Mouse (Mus musculus) neural tube, embryonic 14.5 days (tissue): Measurements from ENCODE around the gene Fam166b. TPM values are rescaled to one million over a fixed set of nuclear protein-coding genes. Genes with fewer than 3 reads are reported as not detected.

Experiments used
- ATAC-seq: fragments of 200-750 bp; cut with Nextera tagmentation; 2 replicates; pipeline ENCODE4 v1.8.0; 2017; ENCODE audit warnings: low read depth, mild to moderate bottlenecking, moderate TSS enrichment, moderate library complexity
- H3K27ac ChIP-seq: fragments of 300-500 bp; sonication (generic); 2 replicates; pipeline ENCODE4 v1.5.1; 2014; ENCODE audit warnings: low read depth, mild to moderate bottlenecking, control low read depth, low read length, moderate library complexity, mixed read lengths
- H3K27me3 ChIP-seq: fragments of 300-500 bp; sonication (generic); 2 replicates; pipeline ENCODE4 v1.6.1; 2014; ENCODE audit warnings: low read length; ENCODE audit not compliant: control insufficient read depth, insufficient read depth
- H3K36me3 ChIP-seq: fragments of 300-500 bp; sonication (generic); 2 replicates; pipeline ENCODE4 v1.6.1; 2014; ENCODE audit warnings: low read length, mixed read lengths; ENCODE audit not compliant: control insufficient read depth, insufficient read depth
- H3K4me1 ChIP-seq: fragments of 300-500 bp; sonication (generic); 2 replicates; pipeline ENCODE4 v1.6.1; 2014; ENCODE audit warnings: low read length; ENCODE audit not compliant: control insufficient read depth, insufficient read depth
- H3K4me2 ChIP-seq: fragments of 300-500 bp; sonication (generic); 2 replicates; pipeline ENCODE4 v1.6.1; 2014; ENCODE audit warnings: mild to moderate bottlenecking, low read depth, low read length, control low read depth
- H3K4me3 ChIP-seq: fragments of 300-500 bp; sonication (generic); 2 replicates; pipeline ENCODE4 v1.5.1; 2014; ENCODE audit warnings: low read depth, low read length, control low read depth, mixed read lengths
- H3K9ac ChIP-seq: fragments of 300-500 bp; sonication (generic); replicated peaks from 2 replicates; pipeline ENCODE4 v1.6.1; 2014; ENCODE audit warnings: low read depth, mild to moderate bottlenecking, control low read depth, low read length, mixed read lengths
- H3K9me3 ChIP-seq: fragments of 300-500 bp; sonication (generic); 2 replicates; pipeline ENCODE4 v1.6.1; 2016; ENCODE audit warnings: low read length; ENCODE audit not compliant: control insufficient read depth
- WGBS: fragments of 180-500 bp; shearing (Covaris S2); extraction: QIAGEN DNeasy Blood & Tissue Kit; methylation state at CpG from one replicate; pipeline ENCODE4 v1.1.7; 2014; 5-methylcytosine and 5-hydroxymethylcytosine counted together
- polyA plus RNA-seq: library from polyadenylated mRNA; unstranded; fragments of >200 nt; fragmentation: Nextera tagmentation; extraction: Ambion mirVana; gene quantifications from 2 replicates; pipeline ENCODE4 v1.2.1, GENCODE M21; 2014

Fam166b gene
- polyA plus RNA-seq, 1 experiment from 2014 or later = 1.4 TPM

DNA sequence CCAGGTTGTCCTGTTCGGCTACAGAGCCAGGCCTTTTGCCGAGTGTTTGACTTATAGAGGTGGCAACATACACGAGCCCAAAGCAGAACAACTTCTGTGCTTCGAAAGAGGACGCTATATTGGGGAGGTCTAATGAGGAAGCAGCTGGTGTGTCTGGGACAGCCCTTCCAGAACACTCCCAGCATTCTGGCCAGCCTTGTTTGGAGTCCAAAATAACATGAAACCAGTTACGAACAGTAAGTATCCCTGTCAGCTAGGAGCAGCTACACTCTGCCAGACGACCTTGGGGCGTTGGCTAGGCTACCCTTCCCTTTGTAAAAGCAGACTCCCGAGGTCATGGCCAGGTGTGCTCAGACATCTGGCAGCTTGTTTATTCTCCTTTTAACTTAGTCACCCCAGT, 26.7 kb downstream of the Fam166b start:
- Histone ChIP-seq H3K9me3 (no peaks in the 10 kb centered on the region), H3K4me1 (peaks cover 18% of the 10 kb centered on the region), H3K36me3 (no peaks in the 10 kb centered on the region), H3K27ac (no peak overlapping the region), H3K4me2 (no peak overlapping the region), H3K9ac (no peak overlapping the region), H3K4me3 (no peak overlapping the region), H3K27me3 (no peaks in the 10 kb centered on the region)
- WGBS = 83% methylated on average over 9 of the region's 9 CpGs
- ATAC-seq = no peak

DNA sequence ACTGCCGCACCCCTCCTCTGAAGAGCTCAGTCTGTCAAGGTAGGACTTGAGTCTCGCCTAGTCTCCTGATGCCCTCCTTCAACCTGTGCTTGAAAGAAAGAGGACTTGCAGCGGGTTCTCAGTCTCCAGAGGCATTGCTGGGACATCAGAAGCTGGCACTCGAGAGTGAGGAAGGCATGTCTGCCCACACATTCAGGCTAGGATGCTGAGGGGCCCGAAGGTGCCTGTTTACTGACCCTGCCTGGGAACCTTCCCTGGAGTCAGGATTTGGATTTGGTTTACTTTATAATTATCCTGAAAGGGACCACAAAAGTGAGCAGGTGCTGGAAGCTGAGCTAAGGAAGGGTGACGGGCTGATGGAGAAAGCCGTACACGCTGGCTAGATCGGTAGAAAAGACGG, 27.4 kb downstream of the Fam166b start:
- H3K27ac ChIP-seq = no peak overlapping the region
- no peaks in the 10 kb centered on the region for H3K36me3 ChIP-seq
- peaks cover 18% of the 10 kb centered on the region for H3K4me1 ChIP-seq
- ATAC-seq = no peak
- H3K4me2 ChIP-seq = no peak overlapping the region
- 89% methylated on average over 10 of the region's 10 CpGs for WGBS
- H3K9me3 ChIP-seq = no peaks in the 10 kb centered on the region
- no peak overlapping the region for H3K9ac ChIP-seq
- no peaks in the 10 kb centered on the region for H3K27me3 ChIP-seq
- no peak overlapping the region for H3K4me3 ChIP-seq

DNA sequence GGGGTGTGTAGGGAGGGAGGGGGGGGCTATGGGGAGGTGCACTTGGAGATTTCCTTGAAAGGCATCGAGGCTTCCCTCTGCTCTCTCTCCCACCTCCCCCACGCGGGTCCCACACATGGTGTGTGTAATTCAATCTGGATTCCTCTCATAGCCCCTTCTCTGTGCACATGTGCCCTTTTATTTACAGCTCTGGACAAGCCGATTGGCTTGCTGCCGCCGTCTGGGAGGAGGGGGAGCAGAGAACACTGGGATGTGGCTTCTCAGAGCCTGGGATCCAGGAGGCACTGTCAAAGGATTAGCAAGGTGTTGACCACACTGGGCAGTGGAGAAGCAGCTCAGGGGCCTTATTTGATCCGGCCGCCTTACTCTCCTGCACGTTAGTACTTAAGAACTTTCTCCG, 28.0 kb downstream of the Fam166b start:
- Histone ChIP-seq H3K4me2 (no peak overlapping the region), H3K9ac (no peak overlapping the region), H3K27me3 (no peaks in the 10 kb centered on the region), H3K27ac (no peak overlapping the region), H3K36me3 (no peaks in the 10 kb centered on the region), H3K9me3 (no peaks in the 10 kb centered on the region), H3K4me3 (no peak overlapping the region), H3K4me1 (peaks cover 18% of the 10 kb centered on the region)
- 29% methylated on average over 10 of the region's 10 CpGs for WGBS
- no peak for ATAC-seq

DNA sequence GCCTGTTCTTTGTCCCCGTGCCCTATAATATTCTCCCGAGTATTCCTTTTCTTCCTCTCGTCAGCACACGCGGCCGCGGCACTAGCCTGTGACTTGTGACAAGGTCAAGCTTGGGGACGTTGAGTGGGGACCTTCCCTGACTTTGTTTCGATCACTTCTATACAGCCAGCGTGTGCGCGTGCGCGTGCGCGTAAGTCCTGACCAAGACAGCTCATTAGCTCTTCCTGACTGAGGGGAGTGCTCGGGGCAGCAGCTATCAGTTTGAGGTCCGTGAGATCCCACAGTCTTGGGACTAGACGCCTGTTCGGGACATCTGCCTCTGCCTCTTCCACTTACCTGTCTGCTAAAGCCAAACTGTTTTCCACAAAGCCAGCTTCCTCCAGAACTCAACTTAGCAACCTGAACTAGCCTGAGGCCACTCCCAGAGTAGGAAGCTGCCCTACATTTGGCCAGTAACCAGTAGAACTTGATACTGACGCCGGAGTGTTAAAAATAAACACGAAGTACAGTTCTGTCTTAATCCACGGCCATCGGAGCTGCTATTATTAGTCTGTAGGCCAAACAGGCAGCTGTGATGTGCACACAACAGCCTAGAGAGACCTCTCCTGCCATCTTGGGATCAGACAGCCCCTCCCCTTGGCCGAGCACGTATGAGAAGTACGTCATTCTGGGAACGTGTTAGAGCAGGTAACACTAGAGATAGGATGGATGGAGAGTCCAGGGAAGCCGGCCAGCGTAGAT, 29.4 kb downstream of the Fam166b start:
- Histone ChIP-seq H3K9me3 (no peaks in the 10 kb centered on the region), H3K9ac (peak overlapping the region; percentile 16; the same call in 1 of the 2 replicates), H3K27ac (no peak overlapping the region), H3K4me2 (no peak overlapping the region), H3K27me3 (no peaks in the 10 kb centered on the region), H3K36me3 (no peaks in the 10 kb centered on the region), H3K4me3 (no peak overlapping the region), H3K4me1 (peaks cover 13% of the 10 kb centered on the region)
- no peak for ATAC-seq
- 73% methylated on average over 30 of the region's 31 CpGs for WGBS

DNA sequence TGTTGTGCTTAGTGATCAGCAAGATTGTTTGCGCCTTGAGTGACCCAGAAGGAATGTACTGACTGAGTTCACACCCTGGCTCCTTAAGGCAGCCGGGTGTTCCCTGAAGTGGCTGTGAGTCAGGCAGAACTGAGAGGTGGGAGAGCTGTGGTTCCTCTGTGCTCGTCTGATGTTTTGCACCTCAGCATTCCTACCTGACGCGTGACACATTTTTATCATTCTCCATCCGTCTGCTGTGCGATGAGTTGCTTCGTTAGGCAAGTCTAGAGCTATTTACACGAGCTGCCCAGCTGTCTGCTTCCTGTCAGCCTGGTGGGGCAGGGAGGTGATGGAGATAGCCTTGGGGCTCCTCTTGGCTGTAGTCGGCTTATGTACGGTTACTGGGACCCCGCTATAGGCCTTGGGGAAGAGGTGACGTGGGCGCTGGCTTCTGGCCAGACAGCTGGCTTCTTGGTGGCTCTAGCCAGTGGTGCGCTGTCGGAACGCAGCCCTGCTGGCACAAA, 30.1 kb downstream of the Fam166b start:
- Histone ChIP-seq H3K4me1 (peaks cover 13% of the 10 kb centered on the region), H3K36me3 (no peaks in the 10 kb centered on the region), H3K4me2 (no peak overlapping the region), H3K27me3 (no peaks in the 10 kb centered on the region), H3K9me3 (no peaks in the 10 kb centered on the region), H3K9ac (peak overlapping the region; percentile 16; the same call in 1 of the 2 replicates), H3K4me3 (no peak overlapping the region), H3K27ac (peak overlapping the region; percentile 57)
- WGBS = 54% methylated on average over 17 of the region's 17 CpGs
- ATAC-seq = no peak

DNA sequence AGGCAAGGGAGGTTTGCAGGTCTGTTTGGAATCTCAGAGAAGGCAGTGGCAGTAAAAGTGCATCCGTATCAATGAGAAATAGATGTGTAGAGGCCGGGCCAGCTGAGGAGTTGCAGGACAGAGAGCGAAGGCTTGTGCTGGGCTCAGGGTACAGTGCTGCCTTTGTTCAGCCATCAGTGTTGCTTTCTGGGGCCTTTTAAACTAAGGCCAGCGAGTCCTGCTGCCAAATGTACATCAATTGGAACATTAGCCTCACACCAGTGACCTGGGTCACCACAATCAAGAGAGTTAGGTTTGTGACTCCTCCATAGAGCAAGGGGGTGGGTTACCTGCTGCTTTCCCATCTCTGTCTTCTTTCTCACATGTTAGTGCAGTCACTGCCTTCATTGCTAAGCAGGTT, 30.9 kb downstream of the Fam166b start:
- 36% methylated on average over 4 of the region's 4 CpGs for WGBS

DNA sequence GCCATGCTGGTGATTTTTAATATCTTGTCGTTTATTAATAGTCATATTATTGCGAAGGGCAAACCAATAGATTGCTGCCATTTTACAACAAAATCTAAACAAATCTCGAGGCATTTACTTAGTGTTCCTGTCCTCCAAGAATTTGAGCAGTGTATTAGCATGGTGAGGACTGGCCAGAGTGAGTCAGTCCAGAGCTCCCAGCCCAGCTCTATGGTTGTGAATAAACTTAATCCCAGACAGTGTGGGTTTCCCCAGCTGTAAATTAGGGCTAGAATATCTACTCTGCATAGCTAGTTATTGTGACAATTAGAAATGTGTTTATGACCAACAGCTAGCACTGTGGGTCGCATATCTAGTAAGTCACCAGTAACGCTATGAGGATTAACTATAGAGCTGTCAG, 32.6 kb downstream of the Fam166b start:
- Histone ChIP-seq H3K36me3 (no peaks in the 10 kb centered on the region), H3K4me2 (no peak overlapping the region), H3K9me3 (no peaks in the 10 kb centered on the region), H3K4me3 (no peak overlapping the region), H3K27ac (no peak overlapping the region), H3K9ac (no peak overlapping the region), H3K4me1 (peaks cover 13% of the 10 kb centered on the region), H3K27me3 (no peaks in the 10 kb centered on the region)
- WGBS = 89% methylated on average over 5 of the region's 5 CpGs
- no peak for ATAC-seq

More for the DNA sequence above, 30.9 kb downstream of the Fam166b start:
- Histone ChIP-seq H3K9me3 (no peaks in the 10 kb centered on the region), H3K27ac (peak overlapping the region; percentile 57; the same call in 1 of the 2 replicates), H3K4me2 (no peak overlapping the region), H3K4me1 (peaks cover 13% of the 10 kb centered on the region), H3K9ac (no peak overlapping the region), H3K27me3 (no peaks in the 10 kb centered on the region), H3K36me3 (no peaks in the 10 kb centered on the region), H3K4me3 (no peak overlapping the region)
- no peak for ATAC-seq

DNA sequence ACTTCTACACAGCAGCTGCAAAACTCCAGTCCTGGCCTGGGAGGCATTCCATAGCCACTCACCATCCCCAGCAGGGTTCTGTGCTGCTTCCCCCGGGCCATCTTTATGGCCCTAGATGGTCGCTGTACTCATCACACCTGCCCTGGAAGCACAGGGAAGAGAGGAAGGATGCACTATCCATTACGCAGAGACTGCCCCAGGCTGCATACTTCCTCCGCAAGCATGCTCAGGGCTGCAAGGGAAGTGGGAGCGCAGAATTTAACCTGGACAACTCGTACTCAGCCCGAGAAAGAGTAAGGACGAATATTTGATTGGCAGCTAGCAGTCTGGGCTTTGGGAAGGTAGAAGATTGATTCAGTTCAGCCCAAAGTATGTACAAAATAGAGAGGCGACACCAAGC, 33.1 kb downstream of the Fam166b start:
- Histone ChIP-seq H3K4me2 (no peak overlapping the region), H3K4me1 (peaks cover 13% of the 10 kb centered on the region), H3K9ac (no peak overlapping the region), H3K4me3 (no peak overlapping the region), H3K36me3 (no peaks in the 10 kb centered on the region), H3K9me3 (no peaks in the 10 kb centered on the region), H3K27me3 (no peaks in the 10 kb centered on the region), H3K27ac (no peak overlapping the region)
- ATAC-seq = no peak
- 69% methylated on average over 9 of the region's 9 CpGs for WGBS

DNA sequence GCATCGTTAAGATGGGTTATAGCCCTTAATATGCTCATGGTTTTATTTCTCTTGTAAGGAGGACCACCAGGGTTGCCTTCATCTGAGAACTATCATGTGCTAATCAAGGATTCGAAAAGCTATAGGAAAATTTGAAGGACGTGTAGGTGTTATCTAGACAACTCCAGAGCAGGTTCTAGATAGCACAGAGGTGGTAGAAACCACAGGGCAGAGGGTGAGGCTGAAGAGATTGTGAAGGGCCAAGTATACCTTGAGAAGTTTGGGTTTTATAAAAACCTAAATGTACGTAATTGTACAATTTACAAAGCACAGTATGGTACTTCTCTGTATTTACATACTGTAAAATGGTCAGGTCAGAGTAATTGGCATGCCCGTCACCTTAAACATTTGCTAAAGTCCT, 33.8 kb downstream of the Fam166b start:
- H3K9ac ChIP-seq = no peak overlapping the region
- H3K27me3 ChIP-seq = no peaks in the 10 kb centered on the region
- WGBS = 92% methylated on average over 5 of the region's 5 CpGs
- H3K4me3 ChIP-seq = no peak overlapping the region
- no peak for ATAC-seq
- no peak overlapping the region for H3K27ac ChIP-seq
- H3K4me1 ChIP-seq = peaks cover 13% of the 10 kb centered on the region
- H3K9me3 ChIP-seq = no peaks in the 10 kb centered on the region
- H3K36me3 ChIP-seq = no peaks in the 10 kb centered on the region
- no peak overlapping the region for H3K4me2 ChIP-seq
